Mouse (Mus musculus) midbrain, embryonic 16.5 days (tissue): ENCODE measurements around the gene Kansl1l. TPM values are rescaled to one million over a fixed set of nuclear protein-coding genes. Genes with fewer than 3 reads are reported as not detected.

Experiments used
- ATAC-seq: fragments of 200-750 bp; cut with Nextera tagmentation; 2 replicates; pipeline ENCODE4 v1.8.0; 2017; ENCODE audit warnings: moderate TSS enrichment
- H3K27ac ChIP-seq: fragments of 300-500 bp; sonication (generic); 2 replicates; pipeline ENCODE4 v1.5.1; 2014; ENCODE audit warnings: mild to moderate bottlenecking, low read length, mixed read lengths
- H3K27me3 ChIP-seq: fragments of 300-500 bp; sonication (generic); 2 replicates; pipeline ENCODE4 v1.6.1; 2014; ENCODE audit warnings: low read depth, low read length, mixed read lengths; ENCODE audit not compliant: control insufficient read depth, insufficient read depth
- H3K36me3 ChIP-seq: fragments of 300-500 bp; sonication (generic); 2 replicates; pipeline ENCODE4 v1.6.1; 2014; ENCODE audit warnings: mild to moderate bottlenecking, low read length, moderate library complexity, mixed read lengths; ENCODE audit not compliant: control insufficient read depth, insufficient read depth
- H3K4me1 ChIP-seq: fragments of 300-500 bp; sonication (generic); 2 replicates; pipeline ENCODE4 v1.6.1; 2014; ENCODE audit warnings: mild to moderate bottlenecking, low read length, mixed read lengths; ENCODE audit not compliant: control insufficient read depth, insufficient read depth
- H3K4me2 ChIP-seq: fragments of 300-500 bp; sonication (generic); 2 replicates; pipeline ENCODE4 v1.6.1; 2014; ENCODE audit warnings: mild to moderate bottlenecking, low read length, mixed read lengths
- H3K4me3 ChIP-seq: fragments of 300-500 bp; sonication (generic); 2 replicates; pipeline ENCODE4 v1.5.1; 2014; ENCODE audit warnings: low read depth, mild to moderate bottlenecking, low read length, moderate library complexity, mixed read lengths
- H3K9ac ChIP-seq: fragments of 300-500 bp; sonication (generic); 2 replicates; pipeline ENCODE4 v1.6.1; 2014; ENCODE audit warnings: low read depth, low read length, mixed read lengths
- H3K9me3 ChIP-seq: fragments of 300-500 bp; sonication (generic); replicated peaks from 2 replicates; pipeline ENCODE4 v1.6.1; 2014; ENCODE audit warnings: mild to moderate bottlenecking, low read length, mixed read lengths; ENCODE audit not compliant: control insufficient read depth, poor library complexity, severe bottlenecking
- WGBS: fragments of 180-500 bp; shearing (Covaris S2); extraction: QIAGEN DNeasy Blood & Tissue Kit; methylation state at CpG from one replicate; pipeline ENCODE4 v1.1.7; 2014; 5-methylcytosine and 5-hydroxymethylcytosine counted together
- polyA plus RNA-seq: library from polyadenylated mRNA; unstranded; fragments of >200 nt; fragmentation: Nextera tagmentation; extraction: Ambion mirVana; gene quantifications from 2 replicates; pipeline ENCODE4 v1.2.1, GENCODE M21; 2015

The Kansl1l gene
- polyA plus RNA-seq, 1 experiment from 2014 or later = 9.4 TPM

- H3K4me3 ChIP-seq = no peak overlapping the region
- H3K4me1 ChIP-seq = no peaks in the 10 kb centered on the region
- H3K9ac ChIP-seq = no peak overlapping the region
- no peak overlapping the region for H3K4me2 ChIP-seq
- no peaks in the 10 kb centered on the region for H3K9me3 ChIP-seq
- WGBS = 76% methylated on average over 5 of the region's 5 CpGs
- H3K27ac ChIP-seq = no peak overlapping the region
- peaks cover 2% of the 10 kb centered on the region; the same call in 1 of the 2 replicates for H3K36me3 ChIP-seq
- ATAC-seq = no peak
- no peaks in the 10 kb centered on the region for H3K27me3 ChIP-seq
Measured at GRCm38 (mm10) chr1:66694266-66694665, 123.1 kb downstream of the Kansl1l start.

- Histone ChIP-seq H3K9me3 (no peaks in the 10 kb centered on the region), H3K9ac (no peak overlapping the region), H3K4me3 (no peak overlapping the region), H3K4me1 (no peaks in the 10 kb centered on the region), H3K4me2 (no peak overlapping the region), H3K36me3 (peaks cover 2% of the 10 kb centered on the region; the same call in 1 of the 2 replicates), H3K27ac (no peak overlapping the region), H3K27me3 (no peaks in the 10 kb centered on the region)
- ATAC-seq = 0 out of 2 replicates have a peak, but pooled peaks have one; percentile 58
- WGBS = 59% methylated on average over 8 of the region's 8 CpGs
Measured at GRCm38 (mm10) chr1:66692780-66693392, 124.5 kb downstream of the Kansl1l start.

GRCm38 (mm10) chr1:66692308-66692707 is 125.1 kb downstream of the Kansl1l start:
- no peak overlapping the region for H3K9ac ChIP-seq
- peaks cover 2% of the 10 kb centered on the region; the same call in 1 of the 2 replicates for H3K36me3 ChIP-seq
- ATAC-seq = peak; percentile 56; the same call in 1 of the 2 replicates
- 62% methylated on average over 1 of the region's 1 CpGs for WGBS
- no peak overlapping the region for H3K4me2 ChIP-seq
- H3K27ac ChIP-seq = no peak overlapping the region
- no peak overlapping the region for H3K4me3 ChIP-seq
- no peaks in the 10 kb centered on the region for H3K4me1 ChIP-seq
- no peaks in the 10 kb centered on the region for H3K27me3 ChIP-seq
- H3K9me3 ChIP-seq = no peaks in the 10 kb centered on the region

DNA sequence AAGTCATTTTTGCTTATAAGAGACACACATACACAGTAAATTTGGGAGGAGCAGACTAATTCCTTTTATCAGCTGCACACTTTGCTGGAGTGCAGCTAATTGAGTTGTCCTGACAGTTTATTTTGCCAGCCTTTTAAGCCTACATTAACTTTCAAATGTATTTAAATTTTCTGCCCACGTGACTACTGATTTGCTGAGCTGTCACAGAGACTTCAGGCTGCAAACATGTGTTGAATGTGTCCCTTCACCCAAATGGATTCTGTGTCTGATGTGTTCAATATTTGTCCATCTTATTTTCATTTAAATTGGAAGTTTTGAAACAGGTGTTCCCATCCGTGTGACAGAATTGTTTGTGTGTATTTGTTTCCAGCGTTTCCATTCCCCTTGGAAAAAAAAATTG is 125.6 kb downstream of the Kansl1l start:
- Histone ChIP-seq H3K4me2 (no peak overlapping the region), H3K4me1 (no peaks in the 10 kb centered on the region), H3K27ac (no peak overlapping the region), H3K27me3 (no peaks in the 10 kb centered on the region), H3K9ac (no peak overlapping the region), H3K36me3 (peaks cover 2% of the 10 kb centered on the region; the same call in 1 of the 2 replicates), H3K9me3 (no peaks in the 10 kb centered on the region), H3K4me3 (no peak overlapping the region)
- no peak for ATAC-seq
- WGBS = 56% methylated on average over 3 of the region's 3 CpGs

DNA sequence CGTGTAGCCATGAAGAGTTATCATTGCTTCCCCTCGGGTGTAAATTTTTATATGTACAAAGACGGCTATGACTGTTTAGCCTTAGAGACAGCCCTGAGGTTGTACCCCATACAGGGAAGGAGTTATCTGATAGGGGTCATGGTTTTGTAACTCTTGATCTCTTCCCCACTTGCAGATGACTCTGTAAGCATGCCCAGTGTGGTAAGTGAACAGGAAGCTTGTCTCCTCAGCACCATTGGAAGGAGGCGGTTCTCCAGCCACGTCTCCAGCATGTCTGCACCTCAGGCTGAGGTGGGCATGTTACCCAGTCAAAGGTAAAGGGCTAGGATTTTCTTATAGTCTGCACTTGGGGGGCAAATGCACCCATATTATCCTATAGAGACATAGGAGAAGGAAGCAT is 134.4 kb downstream of the Kansl1l start:
- no peak for ATAC-seq

DNA sequence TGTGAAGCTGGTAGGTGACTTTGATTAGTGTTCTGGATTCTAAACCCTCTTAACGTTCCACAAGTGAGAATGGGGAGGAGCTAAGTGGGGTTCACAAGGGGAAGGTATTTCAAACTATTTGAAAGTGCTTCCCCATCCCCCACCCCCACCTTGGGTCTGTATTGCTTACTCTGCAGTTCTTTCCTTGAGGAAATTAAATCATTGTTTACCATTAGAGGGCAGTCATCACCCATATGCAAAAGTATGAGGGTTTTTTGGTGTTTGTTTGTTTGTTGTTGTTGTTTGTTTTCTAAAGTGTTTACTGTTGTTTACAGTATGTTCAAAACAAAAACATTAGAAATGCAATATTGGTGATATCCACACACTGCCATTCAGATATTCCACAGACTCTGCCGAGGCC is 138.7 kb downstream of the Kansl1l start:
- Histone ChIP-seq H3K9ac (no peak overlapping the region), H3K9me3 (no peaks in the 10 kb centered on the region), H3K4me2 (no peak overlapping the region), H3K27me3 (no peaks in the 10 kb centered on the region), H3K4me1 (no peaks in the 10 kb centered on the region), H3K27ac (no peak overlapping the region), H3K4me3 (no peak overlapping the region), H3K36me3 (no peaks in the 10 kb centered on the region)
- 40% methylated on average over 2 of the region's 2 CpGs for WGBS
- no peak for ATAC-seq

More for the DNA sequence above, 134.4 kb downstream of the Kansl1l start:
- Histone ChIP-seq H3K4me2 (no peak overlapping the region), H3K9ac (no peak overlapping the region), H3K27ac (no peak overlapping the region), H3K4me3 (no peak overlapping the region), H3K36me3 (no peaks in the 10 kb centered on the region), H3K9me3 (no peaks in the 10 kb centered on the region), H3K4me1 (no peaks in the 10 kb centered on the region), H3K27me3 (no peaks in the 10 kb centered on the region)
- 92% methylated on average over 5 of the region's 5 CpGs for WGBS

- Histone ChIP-seq H3K27ac (no peak overlapping the region), H3K36me3 (no peaks in the 10 kb centered on the region), H3K4me2 (no peak overlapping the region), H3K9ac (no peak overlapping the region), H3K4me3 (no peak overlapping the region), H3K27me3 (no peaks in the 10 kb centered on the region), H3K4me1 (no peaks in the 10 kb centered on the region), H3K9me3 (no peaks in the 10 kb centered on the region)
- ATAC-seq = no peak
- WGBS = 67% methylated on average over 14 of the region's 14 CpGs
Measured at GRCm38 (mm10) chr1:66677928-66678327, 139.4 kb downstream of the Kansl1l start.

DNA sequence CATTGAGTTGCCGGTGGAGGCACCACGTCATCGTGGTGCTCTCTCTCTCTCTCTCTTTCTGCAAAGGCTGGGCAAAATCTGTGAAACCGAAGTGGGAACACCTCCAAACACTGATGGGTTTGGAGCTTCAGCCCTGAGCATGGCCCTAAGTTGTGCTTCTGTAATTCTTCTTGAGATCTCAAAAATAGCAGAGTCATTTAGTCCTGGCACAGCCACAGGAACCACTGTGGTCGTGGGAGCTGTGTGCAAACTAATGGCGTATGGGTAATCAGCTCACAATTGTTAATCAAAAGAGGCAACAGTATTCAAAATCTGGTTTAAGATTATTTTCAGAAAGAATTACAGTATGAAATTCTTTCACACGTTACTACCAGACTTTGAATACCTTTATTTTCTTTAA is 144.6 kb downstream of the Kansl1l start:
- 89% methylated on average over 7 of the region's 7 CpGs for WGBS
- Histone ChIP-seq H3K36me3 (no peaks in the 10 kb centered on the region), H3K4me2 (no peak overlapping the region), H3K4me3 (no peak overlapping the region), H3K27me3 (no peaks in the 10 kb centered on the region), H3K9me3 (no peaks in the 10 kb centered on the region), H3K9ac (no peak overlapping the region), H3K4me1 (no peaks in the 10 kb centered on the region), H3K27ac (no peak overlapping the region)
- no peak for ATAC-seq

DNA sequence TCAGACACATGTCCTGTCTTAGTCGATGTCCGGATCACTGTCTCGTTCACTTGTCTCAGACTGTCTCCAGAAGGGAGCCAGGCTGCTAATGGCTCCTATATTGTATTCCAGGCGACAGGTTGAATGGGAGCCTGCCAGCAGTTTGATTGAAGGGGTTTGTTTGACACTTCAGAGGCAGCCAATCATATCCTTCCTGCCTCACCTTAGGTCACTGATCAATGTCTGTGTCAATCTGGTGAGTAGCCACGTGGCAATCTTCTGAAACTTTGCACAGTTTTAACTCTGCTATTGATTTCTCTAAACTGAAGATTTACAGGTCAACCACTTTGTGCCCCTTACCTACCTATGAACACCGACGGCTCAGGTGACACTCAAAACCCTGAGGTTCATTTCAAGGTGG is 145.9 kb downstream of the Kansl1l start:
- Histone ChIP-seq H3K9me3 (no peaks in the 10 kb centered on the region), H3K4me1 (no peaks in the 10 kb centered on the region), H3K27me3 (no peaks in the 10 kb centered on the region), H3K27ac (no peak overlapping the region), H3K36me3 (no peaks in the 10 kb centered on the region), H3K4me2 (no peak overlapping the region), H3K4me3 (no peak overlapping the region), H3K9ac (no peak overlapping the region)
- 69% methylated on average over 7 of the region's 7 CpGs for WGBS
- no peak for ATAC-seq
